Mouse (Mus musculus): ENCODE measurements around the gene Shtn1.

Gene Shtn1

DNA sequence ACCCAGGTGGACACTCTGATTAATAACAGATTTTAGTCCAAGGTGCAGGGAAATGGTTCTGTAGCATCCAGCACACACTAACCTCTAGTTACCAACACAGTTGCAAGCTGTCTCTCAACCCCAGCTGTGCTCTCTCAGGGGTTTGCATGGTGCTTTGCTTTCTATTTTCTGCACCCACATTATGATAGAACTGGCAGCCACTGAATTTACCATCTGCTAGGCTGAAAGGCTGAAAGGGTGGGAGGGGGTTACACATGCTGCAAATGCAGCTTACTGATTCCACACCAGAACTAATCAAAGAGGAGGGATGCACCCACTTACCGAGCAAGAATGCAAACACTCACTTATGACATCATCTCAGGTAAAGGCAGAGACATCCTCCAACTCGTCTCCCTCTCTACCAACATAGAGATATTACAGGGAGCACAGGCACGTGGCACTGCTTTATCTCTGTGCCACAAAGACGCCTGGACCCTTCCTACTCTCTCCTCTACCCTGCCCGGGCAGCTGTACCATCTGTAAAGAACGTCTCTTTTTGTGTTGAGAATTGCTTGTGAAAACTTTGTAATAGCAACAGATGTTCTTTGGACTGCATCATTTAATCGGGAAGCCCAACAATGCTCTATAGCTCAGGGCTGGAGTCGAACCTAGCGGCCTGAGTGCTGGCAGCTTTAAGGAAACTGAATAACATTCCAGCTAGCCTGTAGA is 23.0 kb downstream of the Shtn1 start:
- DNase-seq (ENCODE audit: low spot score in 2 of 2): no peak

DNA sequence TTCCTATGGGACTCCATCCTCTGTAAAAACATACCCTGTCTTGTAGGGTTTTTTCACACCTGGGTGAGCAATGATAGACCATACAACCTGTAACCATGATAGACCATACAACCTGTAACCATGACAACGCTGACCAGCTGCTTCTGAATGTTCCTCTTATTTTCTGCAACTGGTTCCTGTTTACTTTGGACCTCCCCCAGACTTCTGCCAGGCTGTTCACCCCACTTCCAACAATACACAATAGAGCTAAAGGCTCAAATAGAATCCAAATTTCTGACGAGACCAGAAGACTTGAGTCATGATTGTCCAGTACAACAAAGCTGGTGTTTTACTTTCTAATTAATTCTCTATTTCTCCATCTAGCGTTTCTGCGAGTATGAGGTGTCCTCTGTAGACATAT is 23.8 kb downstream of the Shtn1 start:
- no peak for DNase-seq (ENCODE audit: low spot score in 2 of 2)

DNA sequence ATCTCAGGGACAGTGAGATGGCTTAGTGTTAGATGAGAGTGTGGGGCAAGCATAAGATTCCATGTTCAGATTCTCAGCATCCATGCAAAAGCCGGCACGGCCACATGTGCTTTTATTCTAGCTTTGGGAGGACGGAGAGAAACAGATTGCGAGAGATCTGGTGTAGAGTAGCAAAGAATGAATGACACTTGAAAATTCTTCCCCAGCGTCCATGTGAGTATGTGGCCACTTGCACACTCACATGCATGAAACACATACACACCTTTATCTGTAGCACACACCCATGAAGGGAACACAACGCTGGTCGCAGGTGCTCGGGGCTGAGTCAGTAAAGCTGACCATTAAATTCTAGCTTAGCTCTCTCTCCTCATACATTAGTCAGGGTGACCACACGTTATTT is 24.3 kb downstream of the Shtn1 start:
- no peak for DNase-seq (ENCODE audit: low spot score in 2 of 2)

DNA sequence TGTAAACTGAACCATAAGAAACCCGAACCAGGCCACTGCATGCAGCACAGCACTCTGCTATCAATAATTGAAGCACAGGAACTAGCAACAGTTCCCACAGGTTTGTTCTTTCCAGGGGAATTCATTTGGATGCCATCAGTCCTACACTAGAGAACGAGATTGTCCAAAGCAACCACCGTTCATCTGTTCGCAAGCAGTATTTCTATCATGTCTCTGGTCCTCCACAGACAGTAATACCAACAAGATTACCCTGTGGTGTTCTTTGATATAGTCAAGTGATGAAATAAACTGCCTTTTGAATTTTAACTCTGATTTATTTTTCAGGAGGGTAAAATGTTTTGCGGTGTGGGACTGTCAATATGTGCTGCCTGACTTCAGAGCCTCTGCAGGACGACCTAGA is 27.0 kb downstream of the Shtn1 start:
- DNase-seq (ENCODE audit: low spot score in 2 of 2): no peak

DNA sequence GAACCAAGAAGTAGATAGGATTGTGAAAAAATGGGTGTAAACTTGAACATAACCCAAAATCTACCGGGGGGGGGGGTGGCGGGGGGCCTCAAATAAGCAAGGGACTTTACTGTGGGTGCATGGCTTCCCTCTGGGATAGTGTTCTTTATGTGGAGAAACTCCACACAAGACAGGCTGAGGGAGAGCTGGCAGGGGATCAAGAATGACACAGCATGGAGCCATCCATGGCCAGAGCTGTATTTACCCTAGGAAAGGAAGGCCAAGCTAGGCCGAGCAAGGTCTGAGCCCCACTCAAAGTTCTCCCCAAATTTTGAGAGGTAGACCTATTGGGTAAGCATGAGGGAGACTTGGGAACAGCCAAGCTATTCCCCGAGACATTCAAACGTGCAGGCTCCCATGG is 28.4 kb downstream of the Shtn1 start:
- no peak for DNase-seq (ENCODE audit: low spot score in 2 of 2)

DNA sequence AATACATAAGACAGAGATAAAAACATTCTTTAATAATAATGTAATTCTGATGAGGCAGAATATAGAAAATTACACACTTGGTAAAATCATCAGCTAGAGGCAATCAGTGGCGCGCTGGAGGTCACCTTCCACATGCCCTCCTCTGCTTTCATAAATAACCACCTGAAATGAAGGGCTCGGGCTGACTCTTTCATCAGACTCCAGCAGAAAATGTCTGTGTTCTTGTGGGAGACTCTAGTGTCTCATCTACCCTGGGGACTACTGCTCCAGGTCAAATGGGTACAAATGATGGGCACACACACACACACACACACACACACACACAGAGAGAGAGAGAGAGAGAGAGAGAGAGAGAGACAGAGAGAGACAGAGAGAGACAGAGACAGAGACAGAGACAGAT is 34.8 kb downstream of the Shtn1 start:
- DNase-seq (ENCODE audit: low spot score in 2 of 2): no peak

DNA sequence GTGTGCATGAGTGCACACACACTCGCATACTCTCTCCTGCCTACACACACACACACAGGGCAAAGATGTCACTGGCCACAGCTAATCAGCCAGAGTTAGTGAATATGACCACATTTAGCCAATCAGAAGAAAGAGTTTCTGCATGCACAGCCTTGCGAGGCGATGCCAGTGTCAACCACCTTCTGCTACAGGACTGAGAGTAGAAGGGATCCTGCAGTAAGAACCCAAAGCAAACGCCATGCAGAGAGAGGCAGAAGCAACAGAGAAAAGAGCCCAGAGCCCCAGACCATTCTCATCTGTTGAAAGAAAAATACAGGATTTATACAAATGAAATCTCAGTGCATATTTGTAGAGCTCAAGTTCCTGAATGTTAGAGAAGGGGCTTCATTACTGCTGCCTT is 37.1 kb downstream of the Shtn1 start:
- DNase-seq (ENCODE audit: low spot score in 2 of 2): no peak

DNA sequence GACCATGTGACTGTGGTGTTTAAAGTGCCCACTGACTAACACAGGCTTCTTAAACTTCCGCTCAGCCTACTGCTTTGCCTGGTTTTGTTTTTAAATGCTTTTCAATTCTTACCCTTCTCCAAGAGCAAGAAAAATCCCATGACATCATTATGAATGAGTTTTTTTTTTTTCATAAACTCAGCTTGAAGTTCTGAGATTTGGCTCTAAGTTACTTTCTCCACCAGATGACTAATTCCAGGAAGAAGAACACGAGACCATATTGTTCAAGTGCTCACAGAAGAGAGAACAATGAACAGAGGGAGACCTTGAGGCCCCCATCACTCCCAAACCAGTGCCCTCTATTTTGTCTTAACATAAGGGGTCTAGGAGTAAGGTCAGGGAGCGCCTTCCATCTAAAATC is 39.1 kb downstream of the Shtn1 start:
- DNase-seq (ENCODE audit: low spot score in 2 of 2): no peak

DNA sequence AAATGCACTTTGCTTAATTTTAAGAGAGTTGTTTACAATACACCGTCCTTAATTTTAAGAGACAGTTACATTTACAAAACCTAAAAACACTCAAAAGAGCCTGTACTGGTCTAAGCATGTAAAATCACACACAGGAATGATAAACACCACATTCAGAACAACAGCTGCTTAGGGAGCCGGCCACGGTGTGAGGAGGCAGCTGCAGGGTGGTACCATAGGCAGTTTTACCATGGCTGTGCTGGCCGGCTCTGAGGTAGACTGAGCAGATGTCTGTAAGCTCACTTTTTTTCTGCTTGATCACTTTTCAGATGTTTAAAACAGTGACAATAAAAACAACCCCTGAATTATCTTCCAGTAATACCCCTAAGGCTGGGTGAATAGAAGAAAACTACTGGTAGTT is 42.7 kb downstream of the Shtn1 start:
- no peak for DNase-seq (ENCODE audit: low spot score in 2 of 2)

DNA sequence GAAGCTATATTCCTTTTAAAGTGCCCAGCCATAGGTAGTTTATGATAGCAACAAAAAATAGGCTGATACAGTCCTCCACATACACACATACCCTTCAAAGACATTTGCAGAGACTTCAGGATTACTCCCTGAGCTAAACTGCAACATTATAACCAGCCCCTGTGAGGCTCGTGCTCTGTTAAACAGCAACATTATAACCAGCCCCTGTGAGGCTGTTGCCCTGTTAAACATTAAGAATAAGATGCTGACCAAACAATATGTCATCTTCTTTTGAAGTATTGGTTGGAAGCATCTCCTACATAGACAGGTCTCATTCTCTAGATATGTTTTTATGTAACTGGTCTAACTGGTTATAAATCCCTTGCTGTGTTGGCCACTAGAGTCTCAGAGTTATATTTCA is 45.7 kb downstream of the Shtn1 start:
- no peak for DNase-seq (ENCODE audit: low spot score in 2 of 2)

DNA sequence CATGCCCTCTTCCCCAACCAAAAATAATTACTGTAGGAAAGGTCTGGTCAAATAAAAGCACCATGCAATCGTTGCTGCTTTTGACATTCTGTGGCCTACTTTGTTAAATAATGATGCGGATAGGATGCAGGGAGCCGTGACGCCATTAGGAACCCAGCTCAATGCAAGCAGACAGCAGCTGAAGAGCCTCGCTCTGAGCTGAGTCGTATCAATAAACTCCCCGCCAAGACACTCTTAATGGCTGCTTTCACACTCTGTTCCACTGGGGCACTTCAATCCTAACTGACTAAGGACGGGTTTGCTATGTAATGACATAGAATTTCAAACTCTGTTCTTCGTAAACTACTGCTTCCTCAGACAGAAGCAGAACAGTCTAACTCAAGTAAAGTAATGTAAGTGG is 46.9 kb downstream of the Shtn1 start:
- DNase-seq (ENCODE audit: low spot score in 2 of 2): no peak

DNA sequence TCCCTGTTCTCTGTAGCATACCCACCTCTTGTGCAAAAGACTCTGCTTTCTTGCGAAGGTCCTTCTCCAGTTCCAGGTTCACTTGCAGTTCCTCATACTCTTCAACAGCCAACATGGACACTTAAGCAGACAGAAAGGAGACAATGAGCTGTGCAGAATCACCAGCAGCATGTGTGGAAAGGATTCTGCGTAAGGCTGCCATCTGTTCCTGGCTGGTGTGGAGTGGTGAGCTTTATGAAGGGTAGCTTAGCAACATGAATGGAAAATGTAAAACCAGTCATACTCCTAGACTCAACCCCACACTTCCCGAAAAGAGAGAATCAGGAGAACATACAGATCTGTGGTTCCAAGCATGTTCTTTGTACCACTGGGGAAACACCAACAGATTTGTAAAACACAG is 47.8 kb downstream of the Shtn1 start:
- DNase-seq (ENCODE audit: low spot score in 2 of 2): peak; percentile 41 to 50

DNA sequence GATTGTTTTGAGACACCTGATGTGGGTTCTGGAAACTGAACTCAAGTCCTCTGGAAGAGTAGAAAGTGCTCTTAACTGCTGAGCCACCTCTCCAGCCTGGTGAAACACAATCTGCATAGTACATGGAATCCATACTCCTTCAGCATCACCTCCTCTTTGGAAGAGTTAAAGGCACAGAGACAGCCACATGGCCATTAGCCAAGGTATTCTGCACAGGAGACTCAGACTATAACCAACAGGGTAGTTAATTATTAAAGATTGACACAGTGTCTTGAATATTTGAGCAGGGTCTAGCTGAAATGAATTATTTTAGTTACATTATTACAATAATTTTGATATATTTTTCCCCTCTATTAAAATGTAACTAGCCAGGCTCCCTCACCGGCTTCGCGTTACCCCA is 52.0 kb downstream of the Shtn1 start:
- no peak for DNase-seq (ENCODE audit: low spot score in 2 of 2)

DNA sequence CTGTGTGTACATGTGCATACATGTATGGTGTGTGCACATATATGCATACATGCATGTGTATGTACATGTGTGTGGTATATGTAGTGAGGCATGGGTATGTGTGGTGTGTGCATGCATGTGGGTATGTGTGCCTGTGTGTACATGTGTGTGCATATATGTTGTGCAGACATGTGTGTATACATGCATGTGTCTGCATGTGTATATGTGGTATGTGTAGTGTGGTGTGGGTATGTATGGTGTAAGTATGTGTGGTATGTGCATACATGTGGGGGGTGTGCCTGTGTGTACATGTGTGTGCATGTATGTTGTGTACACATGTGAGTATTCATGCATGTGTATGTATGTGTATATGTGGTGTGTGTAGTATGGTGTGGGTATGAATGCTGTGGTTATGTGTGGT is 54.3 kb downstream of the Shtn1 start:
- no peak for DNase-seq (ENCODE audit: low spot score in 2 of 2)

DNA sequence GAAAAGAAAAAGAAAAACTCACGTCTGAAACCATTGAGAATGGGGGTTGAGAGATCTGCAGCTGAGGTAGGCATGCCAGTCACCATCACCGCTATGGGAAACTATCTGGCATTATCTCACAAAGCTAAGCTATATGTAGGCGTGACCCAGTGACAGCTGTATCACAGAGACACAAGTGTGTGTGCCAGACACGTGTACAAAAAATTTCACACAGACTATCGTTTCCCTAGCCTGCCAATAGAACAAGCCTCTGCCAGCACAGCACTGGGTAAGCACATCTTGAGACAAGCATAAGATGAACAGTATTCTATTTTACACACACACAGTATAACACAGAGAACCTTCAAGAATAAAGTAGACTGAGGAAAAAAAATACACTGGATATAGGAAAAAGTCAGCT is 65.1 kb downstream of the Shtn1 start:
- peak in 1 of 2 experiments; percentile 11 for DNase-seq (ENCODE audit: low spot score in 2 of 2)

DNA sequence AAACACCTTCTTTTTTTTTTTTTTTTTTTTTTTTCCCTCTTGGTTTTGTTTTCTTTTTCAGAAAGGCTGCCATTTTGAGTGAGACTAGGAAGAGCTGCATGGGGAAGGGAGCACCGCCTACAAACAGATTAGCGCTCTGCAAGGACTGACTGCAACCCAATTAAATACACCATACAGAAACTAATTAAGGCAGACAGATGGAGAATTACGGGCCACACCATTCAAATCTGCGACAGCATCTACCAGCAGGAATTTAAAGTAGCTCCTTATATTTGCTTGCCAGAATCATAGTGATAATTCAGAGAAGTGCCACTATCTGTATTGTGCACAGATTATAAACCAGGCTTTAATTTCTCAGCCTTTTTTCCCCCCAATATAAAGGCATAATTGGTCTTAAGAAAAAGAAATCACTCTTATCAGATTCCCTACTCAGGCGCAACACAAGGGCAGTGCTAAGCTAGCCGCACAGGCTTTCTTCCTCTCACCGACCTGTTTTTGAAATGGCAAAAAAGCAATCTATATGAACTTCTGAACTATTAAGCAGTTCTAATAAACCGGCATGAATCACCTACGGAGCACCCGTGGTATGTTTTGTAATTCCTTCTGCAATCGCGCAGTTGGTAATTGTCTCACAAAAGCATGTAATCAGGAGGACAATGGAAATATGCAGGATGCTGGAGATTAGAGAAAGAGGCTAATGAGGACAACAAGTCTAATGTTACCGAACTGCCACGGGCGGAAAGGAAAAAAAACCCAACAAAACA is 69.1 kb downstream of the Shtn1 start:
- DNase-seq (ENCODE audit: low spot score in 2 of 2): peak; percentile 16 to 24

DNA sequence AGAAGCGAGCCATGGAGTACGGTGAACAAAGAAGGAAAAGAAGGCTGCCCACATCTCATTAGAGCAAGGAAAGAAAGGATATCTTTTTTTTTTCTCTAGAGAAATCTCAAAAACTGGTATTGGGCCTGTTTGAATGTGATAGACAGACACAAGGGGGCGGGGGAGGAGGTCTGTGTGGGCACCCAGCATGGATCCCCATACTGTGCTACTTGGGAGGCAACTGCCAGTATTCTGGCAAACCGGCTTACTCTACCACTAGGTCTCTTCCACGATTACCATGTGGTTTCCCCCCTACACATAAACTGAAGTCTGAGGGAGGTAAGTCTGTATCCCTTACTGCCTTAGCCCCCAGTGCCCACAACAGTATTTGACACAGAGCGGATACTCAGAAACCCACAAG is 73.1 kb downstream of the Shtn1 start:
- no peak for DNase-seq (ENCODE audit: low spot score in 2 of 2)

DNA sequence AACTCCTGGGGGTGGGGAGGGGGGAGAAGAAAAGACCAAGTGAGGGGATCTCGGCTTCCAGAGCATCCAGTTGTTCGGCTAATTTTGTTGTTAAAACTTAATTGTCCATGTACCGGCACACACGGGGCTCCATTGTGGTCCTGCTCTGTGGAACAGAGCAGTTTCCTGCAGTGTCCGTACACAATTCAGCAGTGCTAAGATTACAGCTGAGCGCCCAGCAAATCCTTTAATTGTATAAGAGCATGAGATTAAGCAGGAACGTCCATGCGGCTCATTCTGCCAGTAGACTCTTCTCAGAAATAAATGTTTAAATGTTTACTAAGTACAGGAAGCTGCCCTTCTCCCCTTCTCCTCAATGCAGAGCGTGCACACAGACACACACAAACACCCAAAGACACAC is 94.3 kb downstream of the Shtn1 start:
- DNase-seq (ENCODE audit: low spot score in 2 of 2): no peak

DNA sequence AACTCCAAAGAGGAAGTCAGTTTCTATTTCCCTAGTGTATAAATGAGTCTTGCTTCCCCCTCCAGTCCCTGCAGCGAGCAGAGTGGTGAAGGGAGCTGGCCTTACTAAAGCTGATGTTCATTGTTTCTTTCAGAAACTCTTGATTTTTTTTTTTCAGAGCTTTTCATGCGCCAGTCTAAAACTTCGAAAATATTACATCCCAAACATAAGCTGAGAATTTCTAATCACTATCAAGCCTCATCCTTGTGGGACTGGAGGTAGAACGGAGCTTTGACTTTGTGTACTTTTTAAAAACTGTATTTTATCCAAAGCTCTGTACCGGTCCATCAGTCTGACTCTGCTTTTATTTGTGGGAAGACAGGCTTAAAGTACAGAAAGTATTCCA is 95.9 kb downstream of the Shtn1 start:
- DNase-seq (ENCODE audit: low spot score in 2 of 2): no peak

DNA sequence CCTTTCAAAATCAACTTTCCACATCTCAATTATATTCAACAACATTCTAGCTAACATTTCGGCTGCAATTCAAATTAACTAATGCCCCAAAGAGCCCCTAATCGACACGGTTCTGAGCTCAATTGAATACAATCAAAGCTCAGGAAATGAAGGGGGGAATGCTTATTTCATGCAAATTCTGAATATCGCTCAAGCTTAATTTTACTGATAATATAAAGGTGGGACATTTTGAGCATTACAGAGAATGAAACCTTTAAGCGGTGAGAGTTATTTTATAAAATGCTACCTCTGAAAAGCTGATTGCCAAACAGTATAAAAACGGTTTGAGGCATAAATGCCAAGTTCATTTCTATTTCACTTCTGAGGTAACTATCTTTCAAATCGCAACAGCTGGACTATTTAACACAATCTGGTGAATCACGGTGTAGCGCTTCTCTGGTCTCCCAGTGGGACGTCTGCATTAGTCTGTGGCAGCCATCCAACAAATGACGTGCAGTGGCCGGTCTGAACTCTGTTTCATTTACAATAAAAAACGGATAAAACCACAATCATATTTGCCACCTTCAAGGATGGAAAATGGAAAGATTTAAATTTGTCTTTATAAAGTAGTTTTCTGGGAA is 96.4 kb downstream of the Shtn1 start:
- DNase-seq (ENCODE audit: low spot score in 2 of 2): no peak

DNA sequence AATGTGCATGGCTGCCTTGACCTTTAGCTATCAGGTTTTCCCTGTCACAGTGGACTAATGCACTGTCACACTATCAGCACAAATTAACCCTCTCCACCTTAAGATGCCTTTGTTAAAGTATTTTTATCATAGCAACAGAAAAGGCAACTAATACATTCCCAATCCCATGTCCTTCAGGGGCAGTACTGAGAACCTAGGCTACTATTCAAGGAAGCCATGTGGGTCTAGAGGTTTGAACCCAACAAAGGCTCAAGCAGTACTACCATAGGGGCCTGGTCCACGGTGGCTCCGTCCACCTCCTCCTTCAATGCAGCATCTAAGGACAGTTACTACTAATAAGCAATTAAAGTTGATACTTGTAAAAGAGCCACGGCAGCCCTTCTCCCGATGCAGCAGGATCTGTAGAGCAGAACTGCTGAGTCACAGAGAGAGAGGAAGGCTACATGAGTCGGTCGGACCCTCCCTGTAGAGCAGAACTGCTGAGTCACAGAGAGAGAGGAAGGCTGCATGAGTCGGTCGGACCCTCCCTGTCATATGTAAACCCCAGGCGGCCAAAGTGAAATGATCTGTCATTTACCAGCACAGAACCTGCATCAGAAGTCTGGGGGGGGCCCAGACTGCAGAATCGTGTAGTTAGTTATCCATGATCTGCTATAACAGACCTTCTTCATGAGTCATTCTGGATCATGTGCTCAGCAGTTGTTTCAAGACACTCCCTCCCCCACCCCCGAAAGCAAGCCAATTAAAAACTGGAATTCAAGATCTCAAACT is 97.3 kb downstream of the Shtn1 start:
- DNase-seq (ENCODE audit: low spot score in 2 of 2): peak; percentile 28 to 32

DNA sequence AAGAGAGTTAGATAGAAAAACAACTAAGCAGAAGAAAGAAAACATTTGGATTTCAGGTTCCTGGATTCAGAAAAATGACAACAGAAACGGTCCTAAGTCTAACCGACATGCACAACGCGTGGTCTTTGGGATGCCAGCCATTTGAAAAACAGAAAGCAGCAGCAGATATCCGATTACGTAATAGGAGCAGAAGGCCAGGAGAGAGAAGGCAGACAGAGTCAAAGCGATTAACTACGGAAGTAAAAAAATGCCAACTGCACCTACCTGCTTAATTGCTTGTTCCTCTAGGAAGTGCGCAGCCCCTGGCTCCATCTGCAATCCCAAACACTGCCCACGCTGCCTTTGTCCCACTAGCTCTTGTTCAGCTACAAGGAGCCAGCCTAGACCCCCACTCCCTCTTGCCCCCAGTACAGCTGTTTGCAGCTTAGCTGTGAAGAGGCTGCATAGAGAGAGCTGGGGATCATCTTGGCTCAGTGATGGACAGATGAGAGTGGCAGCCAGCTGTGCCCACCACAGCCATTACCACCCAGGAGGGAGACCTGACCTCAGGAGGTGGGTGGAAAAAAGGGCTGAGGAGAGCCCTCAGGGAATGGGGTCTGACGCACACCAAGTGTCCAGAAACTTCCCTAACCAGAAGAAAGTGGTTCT is 100.6 kb downstream of the Shtn1 start:
- no peak for DNase-seq (ENCODE audit: low spot score in 2 of 2)
